Mouse (Mus musculus): ENCODE measurements at regions not wholly inside any gene's neighbourhood (a gene's known extent, or its start where the extent isn't known, plus 50 kb on each side); places are given as distances from the start of the nearest gene placed in this dataset.
A peak's percentile ranks its signal among the peaks of the same experiment; 100 is the strongest.

GRCm38 (mm10) chr1:44388091-44388490, 163.2 kb upstream of the Gulp1 start:
- ATAC-seq (replicated peaks; ENCODE audit: poor library complexity), result no peak

- ATAC-seq (replicated peaks; ENCODE audit: poor library complexity), result no peak
Measured at GRCm38 (mm10) chr1:44392141-44392540, 159.2 kb upstream of the Gulp1 start.

GRCm38 (mm10) chr1:44395538-44395937, 155.8 kb upstream of the Gulp1 start:
- ATAC-seq (replicated peaks; ENCODE audit: poor library complexity), result no peak

- ATAC-seq (replicated peaks; ENCODE audit: poor library complexity), result no peak
Measured at GRCm38 (mm10) chr1:44398066-44398465, 153.2 kb upstream of the Gulp1 start.

- ATAC-seq (replicated peaks; ENCODE audit: poor library complexity), result peak; percentile 46; the same call in 1 of the 2 replicates
Measured at GRCm38 (mm10) chr1:44437822-44438221, 113.5 kb upstream of the Gulp1 start.

Data from megakaryocyte progenitor cell, adult 5-6 weeks (primary cell).